Mouse (Mus musculus) c-Kit-negative CD71-positive TER-119-positive erythroid progenitor cells, embryonic 14.5 days (primary cell): ENCODE results near the gene Gm10642.

Experiments used
- DNase-seq: peaks from one replicate; pipeline ENCODE4 v3.0.0-alpha.2; 2013; ENCODE audit warnings: low read depth, low spot score

Gene Gm10642

DNA sequence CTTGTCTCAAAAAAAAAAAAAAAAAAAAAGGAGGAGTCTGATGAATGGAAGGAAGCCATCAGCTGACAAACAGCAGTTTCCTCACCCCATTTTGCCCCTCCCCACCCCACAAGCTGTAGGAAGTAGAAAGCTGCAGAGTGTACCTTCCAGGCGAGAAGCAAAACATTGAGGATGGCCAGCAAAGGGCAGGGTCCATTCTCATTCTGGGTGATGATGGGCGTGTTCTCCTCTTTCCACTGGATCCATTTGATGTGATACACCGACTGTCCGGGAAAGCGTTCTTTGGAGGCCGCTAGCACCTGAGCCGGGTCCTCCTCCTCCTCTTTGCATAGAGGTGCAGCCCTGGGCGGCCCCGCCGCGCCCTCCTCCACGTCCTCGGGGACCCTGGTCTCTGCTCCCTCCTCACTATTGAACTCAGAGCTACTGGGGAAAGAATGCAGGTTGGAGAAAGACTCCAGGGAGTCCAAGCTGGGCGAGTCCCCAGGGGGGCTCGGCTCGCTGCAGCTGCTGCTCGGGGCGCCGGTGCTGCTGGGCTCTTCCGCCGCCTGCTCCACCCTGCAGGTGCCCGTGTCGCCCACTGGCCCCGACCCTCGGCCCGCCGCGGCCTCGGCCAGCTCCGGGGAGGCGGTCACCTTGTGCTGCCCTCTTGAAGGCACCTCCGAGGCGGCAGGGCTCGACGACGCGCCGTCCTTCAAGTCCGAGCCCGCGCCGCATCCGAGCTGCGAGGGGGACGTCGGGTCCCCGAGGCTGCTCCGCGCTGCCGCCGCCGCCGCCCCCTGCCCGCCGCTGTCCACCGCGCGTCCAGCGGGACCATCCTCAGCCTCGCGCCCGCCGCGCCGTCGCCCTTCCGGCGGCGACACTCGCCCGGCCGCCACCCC is at the start of gene Gm10642:
TSS of gene Gm10642 (plus strand) at position 122 of the 878 bp plus-strand sequence.
- DNase-seq: no peak

DNA sequence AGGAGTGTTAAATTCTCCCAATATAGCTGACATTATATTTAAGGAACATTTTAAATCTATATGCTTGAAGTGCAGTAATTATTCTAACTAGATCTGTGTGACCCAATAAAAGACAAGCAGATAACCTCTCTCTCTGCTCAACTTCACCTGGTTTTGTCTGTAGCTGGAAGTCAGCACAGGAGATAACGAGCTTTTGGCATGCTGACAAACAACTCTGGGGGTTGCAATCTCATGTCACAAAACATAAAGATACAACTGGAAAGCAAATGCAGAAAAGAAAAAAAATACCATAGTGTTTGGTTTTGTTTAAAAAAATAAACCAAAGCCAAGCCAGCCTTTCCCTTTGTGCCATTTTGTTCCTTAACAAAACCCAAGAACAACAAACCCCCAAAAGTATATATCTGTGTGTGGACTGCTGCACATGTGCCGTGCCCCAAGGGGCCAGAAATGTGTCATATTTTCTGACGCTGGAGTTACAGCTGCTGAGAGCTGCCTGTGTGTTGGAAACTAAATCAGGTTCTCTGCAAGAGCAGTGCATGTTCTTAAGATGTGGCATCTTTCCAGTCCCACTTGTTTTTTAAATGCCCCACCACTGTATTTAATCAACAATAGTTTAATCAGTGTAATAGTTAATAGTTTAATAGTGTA is 44.9 kb upstream of the Gm10642 start:
- no peak for DNase-seq

DNA sequence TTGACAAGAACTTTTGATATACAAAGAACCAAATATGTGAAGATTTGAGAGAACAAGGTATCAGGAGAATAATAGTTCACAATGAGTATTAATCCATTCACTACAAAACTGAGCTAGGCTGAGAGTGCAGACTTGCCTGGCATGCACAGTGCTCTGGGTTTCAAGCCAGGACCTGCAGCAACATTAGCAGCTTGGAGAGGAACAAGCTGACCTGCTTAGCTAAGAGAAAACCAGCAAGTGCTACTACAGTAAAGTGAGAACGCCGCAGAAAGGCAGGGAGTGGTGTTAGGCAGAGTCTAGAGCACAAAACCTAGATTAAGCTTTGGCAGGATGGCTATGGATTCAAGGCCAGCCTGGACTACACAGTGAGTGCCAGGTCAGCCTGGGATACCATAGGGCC is 26.3 kb upstream of the Gm10642 start:
- DNase-seq: no peak

- DNase-seq: no peak
Measured at GRCm38 (mm10) chr9:70631665-70632064, 24.4 kb upstream of the Gm10642 start.

DNA sequence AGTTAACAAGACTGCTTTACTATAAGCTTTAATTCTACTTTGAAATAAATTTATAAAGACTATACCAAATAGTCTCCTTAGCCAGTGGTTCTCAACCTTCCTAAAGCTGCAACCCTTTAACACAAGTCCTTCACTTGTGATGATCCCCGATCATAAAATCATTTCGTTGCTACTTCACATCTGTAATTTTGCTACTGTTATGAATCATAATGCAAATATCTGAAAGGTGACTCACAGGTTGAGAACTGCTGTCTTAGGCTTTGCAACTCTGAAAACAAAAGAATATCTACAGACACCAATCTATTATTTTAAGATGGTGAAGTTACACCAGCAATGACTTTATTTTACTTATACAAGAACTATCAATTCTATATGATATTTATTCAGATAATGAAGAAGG is 19.3 kb upstream of the Gm10642 start:
- no peak for DNase-seq

DNA sequence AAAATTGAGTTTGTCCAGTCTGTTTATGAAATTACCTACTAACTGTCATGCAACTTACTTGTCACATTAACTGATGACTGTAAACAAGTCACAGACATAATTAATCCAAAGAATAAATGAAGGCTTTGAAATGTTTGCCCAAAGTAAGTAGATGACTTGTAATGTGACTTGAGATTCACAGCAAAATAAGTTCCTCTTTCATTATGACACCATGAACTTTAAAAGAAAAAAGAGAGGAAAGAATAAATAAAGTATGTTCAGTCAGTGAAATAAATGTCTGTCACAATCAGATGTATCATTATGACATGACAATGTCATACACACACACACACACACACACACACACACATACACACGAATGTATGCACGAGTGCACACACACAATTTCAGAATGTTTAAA is 5.8 kb upstream of the Gm10642 start:
- no peak for DNase-seq

- no peak for DNase-seq
Measured at GRCm38 (mm10) chr9:70650994-70651393, 5.1 kb upstream of the Gm10642 start.

DNA sequence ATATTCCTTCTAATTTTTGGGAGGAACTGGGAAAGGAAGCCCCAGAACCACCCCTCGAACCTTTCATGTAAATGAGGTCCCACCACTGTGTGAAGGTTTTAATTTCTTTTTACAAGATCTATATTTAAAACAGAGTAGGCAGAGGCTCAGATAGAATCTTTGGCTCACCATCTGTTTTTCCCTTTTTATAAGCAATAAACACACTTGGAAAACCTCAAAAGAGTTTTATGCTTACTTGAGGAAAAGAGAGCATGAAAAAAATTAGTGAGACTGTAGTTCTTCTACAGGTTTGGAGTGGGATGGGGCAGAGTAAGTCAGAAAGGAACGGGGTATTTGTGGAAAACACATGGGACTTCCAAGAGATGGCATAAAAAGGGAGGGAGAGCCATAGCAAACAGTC is 3.8 kb upstream of the Gm10642 start:
- no peak for DNase-seq

DNA sequence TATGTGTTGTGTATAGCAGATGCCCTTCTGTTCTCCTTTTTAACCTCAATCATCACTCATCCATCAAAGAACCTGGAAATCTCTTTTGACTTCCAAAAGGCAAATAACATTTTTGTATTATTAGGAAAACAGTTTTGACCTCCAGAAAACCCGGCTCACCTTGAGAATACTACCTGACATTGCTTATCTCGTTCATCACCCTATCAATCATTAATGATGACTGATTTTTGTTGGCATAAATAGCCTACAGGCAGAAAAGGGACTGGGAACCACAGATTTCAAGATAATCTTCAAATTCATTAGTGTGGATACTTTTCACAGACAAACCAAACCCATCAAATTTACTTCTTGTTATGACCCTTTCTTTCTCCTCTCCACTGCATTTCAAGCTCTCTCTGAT is 2.2 kb upstream of the Gm10642 start:
- no peak for DNase-seq

DNA sequence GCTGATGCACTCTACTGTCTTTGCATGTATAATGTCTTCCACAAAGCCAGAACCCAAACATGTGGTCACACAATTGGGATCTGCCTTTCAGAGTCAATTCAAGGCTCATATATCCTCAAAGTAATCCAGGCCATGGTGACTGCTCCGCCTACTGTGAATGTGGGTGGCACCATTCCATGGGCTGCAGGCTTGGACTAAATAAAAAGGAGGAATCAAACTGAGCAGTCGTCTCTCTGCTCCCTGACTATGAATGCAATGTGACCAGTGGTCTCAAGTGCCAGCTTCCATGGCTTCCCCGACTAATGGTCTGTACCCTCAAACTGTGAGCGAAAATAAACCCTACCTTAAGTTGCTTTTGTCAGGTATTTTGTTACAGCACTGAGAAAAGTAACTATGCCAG is 1.6 kb upstream of the Gm10642 start:
- DNase-seq: no peak

DNA sequence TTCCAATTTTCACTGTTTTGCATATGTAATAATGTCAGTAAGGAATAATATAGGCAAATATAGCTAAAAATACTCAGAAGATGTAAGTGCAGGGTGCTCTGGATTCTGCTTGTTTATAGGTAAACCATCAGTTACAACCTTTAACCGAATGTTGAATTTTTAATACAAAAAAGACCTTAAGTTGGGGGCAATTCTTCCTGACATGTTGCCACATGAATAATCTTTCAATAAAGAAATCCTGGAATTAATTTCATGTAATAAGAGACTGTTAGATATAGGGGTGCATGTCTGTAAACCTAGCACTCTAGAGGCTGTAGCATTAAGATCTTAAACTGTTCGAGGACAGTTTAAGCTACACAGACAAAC is 304 bp upstream of the Gm10642 start:
- no peak for DNase-seq

DNA sequence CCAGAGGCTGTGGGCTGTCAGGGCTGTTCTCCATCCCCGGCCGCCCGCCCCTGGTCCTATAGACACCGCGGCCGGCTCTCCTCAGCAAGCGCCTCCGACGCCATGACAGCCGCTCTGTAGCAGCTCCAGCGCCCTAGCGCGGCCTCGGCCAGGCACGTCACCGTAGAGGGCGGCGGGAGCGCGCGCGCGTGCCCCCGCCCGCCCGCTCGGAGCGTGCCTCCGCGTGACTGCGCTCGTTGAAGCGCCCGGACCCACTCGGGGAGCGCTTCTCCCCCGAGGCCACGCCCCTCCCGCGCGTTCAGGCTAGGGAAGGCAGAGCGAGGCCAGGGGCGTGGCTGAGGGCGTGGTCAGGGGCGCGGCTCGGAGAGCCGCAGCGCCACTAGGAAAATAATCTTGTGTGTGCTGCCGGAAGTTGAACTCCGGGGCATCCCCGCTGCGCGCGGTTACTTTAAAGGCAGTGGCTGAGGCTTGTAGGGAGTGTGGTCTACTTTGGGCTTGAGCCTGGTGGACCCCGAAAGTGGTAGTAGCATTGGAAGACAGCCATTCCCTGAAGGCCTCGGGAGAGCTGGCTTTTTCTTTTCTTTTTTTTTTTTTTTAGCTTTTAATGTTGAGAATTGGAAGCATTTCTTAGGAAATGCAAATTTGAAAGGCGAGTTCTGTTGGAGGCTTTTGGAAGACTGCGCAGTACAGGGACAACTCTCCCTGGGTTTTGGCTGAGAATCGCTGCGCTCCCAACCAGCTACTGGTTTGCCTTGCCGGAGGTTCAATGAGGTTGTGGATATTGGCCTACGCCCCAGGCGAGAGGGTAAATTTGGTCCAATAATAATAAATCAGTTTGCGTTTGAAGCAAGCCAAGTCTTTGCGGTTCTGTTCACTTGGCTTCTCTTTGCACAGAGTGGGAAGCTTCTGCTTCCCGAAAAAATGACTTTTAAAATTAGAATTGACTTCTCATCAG is 1.2 kb downstream of the Gm10642 start, which contains the start of gene Mindy2:
TSS of gene Mindy2 (minus strand) at position 162 of the 955 bp plus-strand sequence.
- DNase-seq: peak; percentile 99

DNA sequence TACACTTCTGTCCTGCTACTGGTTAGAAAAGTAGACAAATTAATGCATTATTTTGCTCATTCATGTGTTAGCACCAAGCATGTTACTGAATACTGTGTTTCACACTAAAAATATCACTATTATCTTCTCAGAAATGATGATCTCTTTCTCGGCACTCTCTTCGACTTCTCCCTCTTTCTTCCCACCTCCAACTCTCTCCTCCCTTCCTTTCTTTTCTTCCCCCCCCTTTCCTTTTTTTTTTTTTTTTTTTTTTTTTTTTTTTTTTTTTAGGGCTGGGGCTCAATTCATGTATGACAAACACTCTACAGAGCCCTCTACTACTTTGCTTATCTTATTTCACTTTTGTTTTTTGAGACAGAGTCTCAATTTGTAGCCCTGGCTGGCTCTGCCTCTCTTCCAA is 2.2 kb downstream of the Gm10642 start:
- DNase-seq: no peak

GRCm38 (mm10) chr9:70664847-70665246 is 8.8 kb downstream of the Gm10642 start:
- DNase-seq: no peak

DNA sequence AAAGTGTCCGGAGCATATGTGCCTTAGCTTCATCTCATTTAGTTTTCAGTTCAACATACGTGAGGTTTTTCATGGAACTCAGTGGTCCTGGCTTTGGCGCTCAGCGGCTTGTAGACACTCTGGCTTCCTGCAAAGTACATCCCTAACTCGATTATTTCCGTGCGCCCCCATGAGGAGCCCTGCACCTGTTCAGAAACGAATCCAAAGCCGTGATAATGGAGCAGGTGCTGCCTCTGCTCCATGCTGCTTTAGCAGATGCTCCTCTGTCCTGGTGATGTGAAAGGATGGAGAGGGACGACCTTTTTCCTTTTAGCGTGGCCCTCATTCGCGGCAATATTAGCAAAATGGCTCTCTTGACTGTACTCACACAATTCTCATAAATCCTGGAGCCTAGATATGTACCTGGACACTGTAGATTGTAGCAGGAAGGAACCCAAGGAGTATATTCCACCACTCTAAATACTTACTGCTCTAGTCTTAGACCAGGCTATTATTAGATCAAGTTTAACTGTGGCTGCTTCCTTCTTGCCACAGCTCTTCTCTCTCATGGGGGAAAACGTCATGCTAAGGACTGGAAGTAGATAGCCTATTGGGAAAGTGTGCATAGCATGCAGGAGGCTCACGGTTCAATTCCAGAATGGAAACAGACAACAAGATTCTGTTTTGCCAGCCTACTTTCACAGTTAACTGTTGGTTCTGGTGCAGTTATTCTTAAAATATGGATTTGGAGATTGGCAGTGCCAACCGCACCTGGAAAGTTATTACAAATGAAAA is 9.5 kb downstream of the Gm10642 start:
- DNase-seq: no peak

DNA sequence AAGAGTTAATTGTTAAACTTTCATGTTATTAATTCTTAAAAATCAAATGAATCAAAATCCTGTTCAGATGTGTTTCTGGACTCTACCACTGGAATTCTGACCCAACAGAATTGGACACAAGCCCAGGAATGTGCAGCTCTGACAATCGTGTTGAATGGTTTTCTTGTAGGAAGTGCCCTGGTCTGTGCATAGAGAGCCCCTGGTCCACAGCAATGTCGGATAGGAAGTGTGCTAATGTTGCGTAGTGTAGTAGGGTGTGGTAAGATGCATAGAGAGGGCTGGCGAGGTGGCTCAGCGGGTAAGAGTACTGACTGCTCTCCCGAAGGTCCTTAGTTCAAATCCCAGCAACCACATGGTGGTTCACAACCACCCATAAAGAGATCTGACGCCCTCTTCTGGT is 10.8 kb downstream of the Gm10642 start:
- no peak for DNase-seq

- no peak for DNase-seq
Measured at GRCm38 (mm10) chr9:70668048-70668447, 12.0 kb downstream of the Gm10642 start.

GRCm38 (mm10) chr9:70669197-70669596 is 13.1 kb downstream of the Gm10642 start:
- peak; percentile 92 for DNase-seq

DNA sequence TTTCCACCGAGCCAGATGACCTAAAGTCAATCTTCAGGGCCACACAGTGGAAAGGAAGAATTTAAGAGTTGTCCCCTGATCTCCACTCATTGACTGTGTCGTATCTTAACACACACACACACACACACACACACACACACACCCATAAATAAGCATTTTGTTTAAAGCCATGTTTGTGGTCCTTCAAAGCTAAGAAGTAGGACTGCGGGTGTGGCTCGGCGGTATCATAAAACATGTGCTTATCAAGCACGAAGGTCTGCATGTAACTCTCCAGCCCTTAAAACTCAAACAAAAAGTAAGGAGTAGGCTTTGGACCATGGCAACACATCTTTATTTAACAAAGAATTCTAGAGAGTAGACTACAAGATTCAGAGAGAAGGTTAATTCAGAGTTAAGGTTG is 14.3 kb downstream of the Gm10642 start:
- DNase-seq: peak; percentile 68

- no peak for DNase-seq
Measured at GRCm38 (mm10) chr9:70671278-70671677, 15.2 kb downstream of the Gm10642 start.
